7 mouse cellular contexts compared by ENCODE assay signal in the genomic region with DNA sequence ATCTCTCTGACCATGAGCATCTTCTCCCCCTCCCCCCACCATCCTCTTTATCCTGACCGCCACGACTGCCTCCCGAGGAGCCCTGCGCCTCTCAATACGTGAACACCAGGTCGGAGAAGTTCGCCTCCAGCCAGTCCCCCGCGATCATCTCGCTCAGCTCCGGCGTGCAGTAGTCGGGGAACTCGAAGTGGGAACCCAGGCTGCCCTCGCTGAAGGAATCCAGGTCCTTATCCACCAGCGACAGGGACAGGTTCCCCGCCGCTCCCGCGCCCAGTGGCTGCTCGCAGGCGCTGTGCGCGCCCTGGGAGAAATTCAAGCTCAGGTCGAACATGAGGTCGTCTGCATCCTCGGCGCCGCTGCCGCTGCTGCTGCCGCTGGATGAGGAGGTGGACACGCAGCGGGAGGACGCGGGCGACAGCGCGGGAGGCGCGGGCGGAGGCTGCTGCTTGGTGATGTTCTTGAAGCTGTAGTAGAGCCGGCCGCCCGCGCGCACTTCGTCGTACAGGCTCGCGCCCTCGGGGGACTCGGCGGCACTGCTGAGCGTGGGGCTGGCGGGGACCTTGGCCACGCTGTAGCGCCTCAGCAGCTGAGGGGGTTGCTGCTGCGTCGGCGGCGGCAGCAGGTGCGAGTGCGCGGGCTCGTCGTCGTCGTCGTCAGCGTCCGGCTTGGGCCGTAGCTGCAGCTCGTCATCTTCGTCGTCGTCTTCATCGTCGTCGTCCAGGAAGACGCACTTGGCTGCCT. TPM values are rescaled to one million over a fixed set of nuclear protein-coding genes. Genes with fewer than 3 reads are reported as not detected.
DNase-seq lines count a peak whose midpoint lies in the region; ATAC-seq and TF ChIP-seq lines count a peak whose summit lies in the region.

No protein-coding gene starts in this region.

- H3K4me1 ChIP-seq in G1E (ENCODE audit: insufficient read depth, low read depth, low read length) = no peaks in the 10 kb centered on the region
- peaks cover 3% of the 10 kb centered on the region for H3K4me1 ChIP-seq in brown adipose tissue, adult 24 weeks (ENCODE audit: control insufficient read depth, insufficient read depth, insufficient read length, low read length)
- H3K4me1 ChIP-seq in kidney, embryonic 15.5 days = peaks cover 14% of the 10 kb centered on the region
- H3K4me1 ChIP-seq in limb, embryonic 13.5 days = peaks cover 15% of the 10 kb centered on the region

- H3K9me3 ChIP-seq in G1E (replicated peaks) = peaks cover 52% of the 10 kb centered on the region
- no peaks in the 10 kb centered on the region for H3K9me3 ChIP-seq in kidney, embryonic 15.5 days (replicated peaks)
- no peaks in the 10 kb centered on the region for H3K9me3 ChIP-seq in limb, embryonic 13.5 days

- no peak for ATAC-seq in G1E (ENCODE audit: extremely low read depth, insufficient number of reproducible peaks, low FRiP score, poor library complexity, severe bottlenecking)
- ATAC-seq in kidney, embryonic 15.5 days (replicated peaks; ENCODE audit: low FRiP score) = no peak
- no peak for ATAC-seq in limb, embryonic 13.5 days (ENCODE audit: low FRiP score, low read depth)

- peak overlapping the region; percentile 69 for H3K4me2 ChIP-seq in kidney, embryonic 15.5 days
- H3K4me2 ChIP-seq in limb, embryonic 13.5 days (replicated peaks) = peak overlapping the region; percentile 59

- under 1% methylated on average over 80 of the region's 80 CpGs for WGBS in kidney, embryonic 15.5 days
- under 1% methylated on average over 73 of the region's 80 CpGs for WGBS in limb, embryonic 13.5 days

- peak overlapping the region; percentile 70 for H3K9ac ChIP-seq in kidney, embryonic 15.5 days
- peak overlapping the region; percentile 100 for H3K9ac ChIP-seq in limb, embryonic 13.5 days

- no peaks in the 10 kb centered on the region; the same call in 1 of the 2 replicates for H3K27me3 ChIP-seq in G1E (ENCODE audit: insufficient read depth, low read length)
- no peaks in the 10 kb centered on the region for H3K27me3 ChIP-seq in kidney, embryonic 15.5 days
- no peaks in the 10 kb centered on the region for H3K27me3 ChIP-seq in limb, embryonic 13.5 days

- TF ChIP-seq CTCF in G1E (IDR thresholded peaks at IDR 0.05; ENCODE audit: low read depth, low read length) = no peak

- H3K27ac ChIP-seq in brown adipose tissue, adult 24 weeks (replicated peaks; ENCODE audit: low read depth, low read length) = no peak overlapping the region
- H3K27ac ChIP-seq in kidney, embryonic 15.5 days = peak overlapping the region; percentile 97
- H3K27ac ChIP-seq in limb, embryonic 13.5 days = peak overlapping the region; percentile 100

- H3K4me3 ChIP-seq in G1E (ENCODE audit: low read depth, low read length) = peak overlapping the region; percentile 42; the same call in 1 of the 2 replicates
- peak overlapping the region; percentile 16 for H3K4me3 ChIP-seq in brown adipose tissue, adult 24 weeks (ENCODE audit: insufficient read depth, low read depth, low read length)
- H3K4me3 ChIP-seq in kidney, embryonic 15.5 days (replicated peaks) = peak overlapping the region; percentile 63
- H3K4me3 ChIP-seq in limb, embryonic 13.5 days = peak overlapping the region; percentile 99

- DNase-seq in G1E (ENCODE audit: low spot score) = no peak
- peak; percentile 27 to 58 for DNase-seq in frontal cortex, adult 2 months (ENCODE audit: extremely low spot score in 1 of 2, low spot score in 1 of 2)
- peak; percentile 0 for DNase-seq in naive thymus-derived CD4-positive, alpha-beta T cell, adult 2 months (ENCODE audit: low read depth)
- no peak for DNase-seq in thymus, postnatal 25 days

- no peaks in the 10 kb centered on the region for H3K36me3 ChIP-seq in G1E (replicated peaks)
- H3K36me3 ChIP-seq in kidney, embryonic 15.5 days = no peaks in the 10 kb centered on the region
- peaks cover 11% of the 10 kb centered on the region; the same call in 1 of the 2 replicates for H3K36me3 ChIP-seq in limb, embryonic 13.5 days

RNA-seq across cellular contexts. Expression of gene Sox11, which starts 1.1 kb away (rescaled TPM):
- total RNA-seq in G1E (2014; fragmentation: Nextera tagmentation) = 0.30 TPM in 1 of 2 replicates, not detected in the other
- 0.05 TPM in 1 of 2 replicates, not detected in the other for total RNA-seq in G1E (2017)
- not detected in 2 replicates for polyA plus RNA-seq in G1E (2012)
- polyA plus RNA-seq in brown adipose tissue, adult 24 weeks (2012; ENCODE audit: insufficient read depth, insufficient read length, missing spikeins) = not detected in 2 replicates
- polyA plus RNA-seq in frontal cortex, adult 2 months (2012; rRNA removed) = 11.8 and 12.4 TPM in 2 replicates
- polyA plus RNA-seq in kidney, embryonic 15.5 days (2015; fragmentation: Nextera tagmentation; extraction: Ambion mirVana) = 71.1 and 77.9 TPM in 2 replicates
- polyA plus RNA-seq in limb, embryonic 13.5 days (2015; fragmentation: Nextera tagmentation; extraction: Ambion mirVana) = 213 and 220 TPM in 2 replicates

Comparison
In these comparisons a context has a peak if more than half of its experiments do, and no peak if none do; other contexts are left out.
1. DNase-seq: peak in frontal cortex, adult 2 months (2 of 2) and naive thymus-derived CD4-positive, alpha-beta T cell, adult 2 months (single experiment); none in G1E (single experiment) and thymus, postnatal 25 days (single experiment).
2. H3K4me3 ChIP-seq: peak in every context shown above with its lines; median percentile 99 in limb, embryonic 13.5 days; 63 in kidney, embryonic 15.5 days; 42 in G1E; 16 in brown adipose tissue, adult 24 weeks.
3. RNA of gene Sox11, which starts 1.1 kb away (polyA plus RNA-seq): 213 to 220 TPM in limb, embryonic 13.5 days, 71.1 to 77.9 TPM in kidney, embryonic 15.5 days and 11.8 to 12.4 TPM in frontal cortex, adult 2 months; not detected in brown adipose tissue, adult 24 weeks and not detected in G1E; every median in the first group is over 10 times any median in the second.